Mouse (Mus musculus) midbrain, postnatal 0 days (tissue): Measurements from ENCODE around the gene Taar8a. TPM values are rescaled to one million over a fixed set of nuclear protein-coding genes. Genes with fewer than 3 reads are reported as not detected.
"Not testable (repeated sequence)": the region's sequence is repeated elsewhere in the genome, so short reads cannot be mapped to it uniquely, and the experiment has no call there.

ENCODE experiments used
- ATAC-seq: fragments of 200-750 bp; cut with Nextera tagmentation; 2 replicates; pipeline ENCODE4 v1.8.0; 2017; ENCODE audit warnings: moderate number of reproducible peaks, mild to moderate bottlenecking, moderate TSS enrichment, moderate library complexity; ENCODE audit not compliant: low FRiP score
- DNase-seq: peaks from one replicate; pipeline ENCODE4 v3.0.0-alpha.2; 2015; ENCODE audit warnings: low spot score
- H3K27ac ChIP-seq: fragments of 300-500 bp; sonication (generic); 2 replicates; pipeline ENCODE4 v1.5.1; 2014; ENCODE audit warnings: low read depth, mild to moderate bottlenecking, low read length, mixed read lengths
- H3K27me3 ChIP-seq: fragments of 300-500 bp; sonication (generic); 2 replicates; pipeline ENCODE4 v1.6.1; 2014; ENCODE audit warnings: low read length, control low read depth, mixed read lengths; ENCODE audit not compliant: insufficient read depth
- H3K36me3 ChIP-seq: fragments of 300-500 bp; sonication (generic); 2 replicates; pipeline ENCODE4 v1.6.1; 2014; ENCODE audit warnings: low read length, control low read depth, mixed read lengths; ENCODE audit not compliant: insufficient read depth
- H3K4me1 ChIP-seq: fragments of 300-500 bp; sonication (generic); 2 replicates; pipeline ENCODE4 v1.6.1; 2014; ENCODE audit warnings: mild to moderate bottlenecking, control low read depth, antibody characterized with exemption, low read length, mixed read lengths; ENCODE audit not compliant: insufficient read depth
- H3K4me2 ChIP-seq: fragments of 300-500 bp; sonication (generic); 2 replicates; pipeline ENCODE4 v1.6.1; 2014; ENCODE audit warnings: low read depth, mild to moderate bottlenecking, low read length, mixed read lengths; ENCODE audit not compliant: poor library complexity, severe bottlenecking
- H3K4me3 ChIP-seq: fragments of 300-500 bp; sonication (generic); 2 replicates; pipeline ENCODE4 v1.5.1; 2014; ENCODE audit warnings: low read depth, mild to moderate bottlenecking, low read length, moderate library complexity
- H3K9ac ChIP-seq: fragments of 300-500 bp; sonication (generic); replicated peaks from 2 replicates; pipeline ENCODE4 v1.6.1; 2014; ENCODE audit warnings: mild to moderate bottlenecking, low read length, moderate library complexity, mixed read lengths; ENCODE audit not compliant: poor library complexity, severe bottlenecking
- H3K9me3 ChIP-seq: fragments of 300-500 bp; sonication (generic); 2 replicates; pipeline ENCODE4 v1.6.1; 2016; ENCODE audit warnings: low read length, control low read depth
- CTCF ChIP-seq: IDR thresholded peaks from 2 replicates; pipeline ENCODE4 v1.5.1; 2016; ENCODE audit warnings: antibody characterized with exemption, mild to moderate bottlenecking
- WGBS: fragments of 180-500 bp; shearing (Covaris S2); extraction: QIAGEN DNeasy Blood & Tissue Kit; methylation state at CpG from one replicate; pipeline ENCODE4 v1.1.7; 2014; 5-methylcytosine and 5-hydroxymethylcytosine counted together
- polyA plus RNA-seq: library from polyadenylated mRNA; unstranded; fragments of >200 nt; fragmentation: Nextera tagmentation; extraction: Ambion mirVana; gene quantifications from 2 replicates; pipeline ENCODE4 v1.2.1, GENCODE M21; 2015
- total RNA-seq: library from RNA; depleted of rRNA; stranded (reverse); fragments of >200 nt; gene quantifications from 2 replicates; pipeline ENCODE4 v1.2.3, GENCODE M21; 2014; rRNA removed

Gene Taar8a
- total RNA-seq (not detected in 2 replicates), polyA plus RNA-seq (not detected in 2 replicates)

DNA sequence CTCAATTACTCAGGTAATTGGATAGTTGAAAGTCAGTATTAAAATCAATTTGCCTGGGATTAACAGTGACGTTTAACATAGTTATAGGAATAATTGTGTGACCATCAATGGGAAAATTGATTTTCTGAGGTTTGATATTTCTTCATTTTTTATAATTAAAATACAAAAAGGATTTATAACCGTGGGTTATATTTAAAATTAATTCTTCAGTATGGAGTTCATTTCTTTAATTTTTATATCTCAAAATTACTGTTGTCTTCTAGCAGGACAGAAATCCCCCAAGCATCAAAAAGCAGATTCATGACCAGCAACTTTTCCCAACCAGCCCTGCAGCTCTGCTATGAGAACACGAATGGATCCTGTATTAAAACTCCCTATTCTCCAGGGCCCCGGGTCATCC lies at the start of gene Taar8a:
Taar8a (plus strand) TSS at position 301 of the 400 bp plus-strand sequence.
- not testable (repeated sequence) for ATAC-seq, H3K4me3 ChIP-seq, H3K4me2 ChIP-seq, DNase-seq, H3K36me3 ChIP-seq, H3K27ac ChIP-seq, H3K27me3 ChIP-seq, H3K9ac ChIP-seq, H3K9me3 ChIP-seq, H3K4me1 ChIP-seq
- 73% methylated on average over 2 of the region's 4 CpGs for WGBS

DNA sequence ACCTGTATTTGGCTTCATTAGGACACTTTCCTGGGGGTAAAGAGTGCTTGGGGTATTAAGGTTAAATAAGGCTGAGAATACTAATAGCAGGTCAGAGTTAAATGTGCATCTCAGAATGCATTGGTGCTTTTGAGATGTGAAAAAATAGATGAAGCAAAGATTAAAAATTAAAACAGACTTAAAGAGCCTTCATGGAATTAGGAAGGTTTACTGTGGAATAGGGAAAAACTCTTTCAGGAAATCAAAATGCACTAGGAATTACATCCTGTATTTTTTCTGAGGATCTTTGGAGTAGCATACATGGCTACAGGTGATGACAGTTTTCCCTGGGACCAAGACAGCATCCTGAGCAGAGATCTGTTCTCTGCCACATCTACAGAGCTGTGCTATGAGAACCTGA lies 49.4 kb upstream of the Taar8a start, which contains the start of gene Taar7d:
Taar7d (plus strand) TSS at position 301 of the 400 bp plus-strand sequence.
- no peaks in the 10 kb centered on the region for H3K9me3 ChIP-seq
- no peak within 1 kb of the TSS for H3K4me3 ChIP-seq
- no peak for TF ChIP-seq CTCF
- no peak within 1 kb of the TSS for H3K4me2 ChIP-seq
- H3K27ac ChIP-seq, result no peak within 1 kb of the TSS
- no peaks in the 10 kb centered on the region for H3K4me1 ChIP-seq
- DNase-seq (no peak), ATAC-seq (no peak)
- no peaks in the 10 kb centered on the region for H3K36me3 ChIP-seq
- no peak within 1 kb of the TSS for H3K9ac ChIP-seq
- no peaks in the 10 kb centered on the region for H3K27me3 ChIP-seq

DNA sequence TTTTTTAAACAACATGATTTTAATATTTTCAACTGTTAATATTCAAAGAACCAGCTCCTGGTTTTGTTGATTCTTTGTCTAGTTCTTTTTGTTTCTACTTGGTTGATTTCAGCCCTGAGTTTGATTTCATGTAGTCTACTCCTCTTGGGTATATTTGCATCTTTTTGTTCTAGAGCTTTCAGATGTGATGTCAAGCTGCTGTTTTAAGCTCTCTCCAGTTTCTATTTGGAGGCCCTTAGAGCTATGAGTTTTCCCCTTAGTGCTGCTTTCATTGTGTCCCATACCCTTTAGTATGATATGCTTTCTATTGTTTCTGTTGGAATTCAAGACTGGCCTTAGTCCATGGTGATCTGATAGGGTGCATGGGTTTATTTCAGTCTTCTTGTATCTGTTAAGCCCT lies 45.0 kb upstream of the Taar8a start:
- Histone ChIP-seq H3K36me3 (no peaks in the 10 kb centered on the region), H3K9me3 (no peaks in the 10 kb centered on the region), H3K27ac (no peak overlapping the region), H3K9ac (no peak overlapping the region), H3K4me3 (no peak overlapping the region), H3K27me3 (no peaks in the 10 kb centered on the region), H3K4me1 (no peaks in the 10 kb centered on the region), H3K4me2 (no peak overlapping the region)
- DNase-seq (no peak), ATAC-seq (no peak)
- no peak for TF ChIP-seq CTCF

DNA sequence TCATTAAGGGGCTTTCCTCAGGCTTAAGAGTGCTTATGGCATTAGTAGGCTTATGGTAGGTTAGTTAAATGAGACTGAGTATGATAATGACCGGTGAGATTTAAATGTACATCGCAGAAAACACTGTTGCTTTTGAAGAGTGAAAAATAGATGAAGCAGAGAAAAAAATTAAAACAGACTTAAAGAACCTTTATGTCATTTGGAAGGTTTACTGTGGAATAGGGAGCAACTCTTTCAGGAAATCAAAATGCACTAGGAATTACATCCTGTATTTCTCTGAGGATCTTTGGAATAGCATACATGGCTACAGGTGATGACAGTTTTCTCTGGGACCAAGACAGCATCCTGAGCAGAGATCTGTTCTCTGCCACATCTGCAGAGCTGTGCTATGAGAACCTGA lies 39.0 kb upstream of the Taar8a start, which contains the start of gene Taar7e:
Taar7e (plus strand) TSS at position 301 of the 400 bp plus-strand sequence.
- WGBS, result 78% methylated on average over 2 of the region's 2 CpGs
- Histone ChIP-seq H3K4me3 (no peak within 1 kb of the TSS), H3K36me3 (no peaks in the 10 kb centered on the region), H3K27ac (no peak within 1 kb of the TSS), H3K4me1 (no peaks in the 10 kb centered on the region), H3K9ac (no peak within 1 kb of the TSS), H3K9me3 (no peaks in the 10 kb centered on the region), H3K4me2 (no peak within 1 kb of the TSS), H3K27me3 (no peaks in the 10 kb centered on the region)
- ATAC-seq, result no peak
- DNase-seq, result no peak
- TF ChIP-seq CTCF, result no peak

DNA sequence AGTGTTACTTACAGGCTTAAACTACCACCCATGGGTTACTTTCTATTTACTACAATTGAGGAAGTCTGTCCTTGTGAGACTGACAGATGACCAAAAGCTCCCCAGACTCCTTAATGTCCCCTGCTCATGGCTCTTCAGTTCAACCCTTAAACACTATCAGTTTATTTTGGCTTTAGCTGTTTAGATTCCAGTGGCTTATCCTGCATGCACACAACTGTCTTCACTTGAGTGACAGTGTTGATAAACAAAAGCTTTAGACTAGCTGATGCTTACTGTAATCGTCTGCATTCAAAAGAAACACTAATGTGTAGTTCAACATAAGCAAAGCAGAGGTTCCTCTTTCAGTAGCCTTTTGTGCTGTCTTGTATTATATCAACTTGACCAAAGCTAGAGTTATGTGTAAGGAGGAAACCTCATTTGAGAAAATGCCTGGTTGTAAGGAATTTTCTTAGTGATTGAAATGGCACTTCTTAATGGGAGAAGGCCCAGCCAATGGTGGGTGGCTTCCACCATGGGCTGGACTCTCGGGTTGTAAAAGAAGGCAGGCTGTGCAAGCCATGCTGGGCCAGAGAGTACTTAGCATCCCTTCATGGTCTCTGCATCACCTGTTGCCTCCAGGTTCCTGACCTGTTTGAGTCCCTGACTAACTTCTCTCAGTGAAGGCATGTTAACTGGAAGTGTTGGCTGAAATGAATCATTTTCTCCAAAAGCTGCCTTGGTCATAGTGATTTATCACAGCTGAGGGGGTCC lies 36.0 kb upstream of the Taar8a start:
- no peak for TF ChIP-seq CTCF
- DNase-seq, result no peak
- no peak for ATAC-seq
- 67% methylated on average over 2 of the region's 2 CpGs for WGBS
- Histone ChIP-seq H3K4me2 (no peak overlapping the region), H3K27me3 (no peaks in the 10 kb centered on the region), H3K27ac (no peak overlapping the region), H3K9ac (no peak overlapping the region), H3K36me3 (no peaks in the 10 kb centered on the region), H3K9me3 (no peaks in the 10 kb centered on the region), H3K4me3 (no peak overlapping the region), H3K4me1 (no peaks in the 10 kb centered on the region)

DNA sequence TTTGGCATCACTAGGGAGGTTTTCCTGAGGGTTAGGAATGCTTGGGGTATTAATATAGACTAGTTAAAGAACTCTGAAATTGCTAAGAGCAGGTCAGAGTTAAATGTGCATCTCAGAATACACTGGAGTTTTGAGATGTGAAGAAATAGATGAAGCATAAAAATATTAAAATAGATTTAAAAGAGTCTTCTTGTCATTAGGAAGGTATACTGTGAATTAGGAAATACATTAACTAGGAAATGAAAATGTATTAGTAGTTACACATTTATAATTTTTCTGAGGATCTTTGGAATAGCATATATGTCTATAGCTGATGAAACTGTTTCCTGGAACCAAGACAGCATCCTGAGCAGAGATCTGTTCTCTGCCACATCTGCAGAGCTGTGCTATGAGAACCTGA lies 27.1 kb upstream of the Taar8a start, which contains the start of gene Taar7f:
Taar7f (plus strand) TSS at position 301 of the 400 bp plus-strand sequence.
- Histone ChIP-seq H3K4me1 (no peaks in the 10 kb centered on the region), H3K9me3 (no peaks in the 10 kb centered on the region), H3K4me3 (no peak within 1 kb of the TSS), H3K9ac (no peak within 1 kb of the TSS), H3K27ac (no peak within 1 kb of the TSS), H3K4me2 (no peak within 1 kb of the TSS), H3K27me3 (no peaks in the 10 kb centered on the region), H3K36me3 (no peaks in the 10 kb centered on the region)
- no peak for ATAC-seq
- TF ChIP-seq CTCF, result no peak
- DNase-seq, result no peak
